Mouse (Mus musculus): ENCODE results near the gene Ubtf.

DNA sequence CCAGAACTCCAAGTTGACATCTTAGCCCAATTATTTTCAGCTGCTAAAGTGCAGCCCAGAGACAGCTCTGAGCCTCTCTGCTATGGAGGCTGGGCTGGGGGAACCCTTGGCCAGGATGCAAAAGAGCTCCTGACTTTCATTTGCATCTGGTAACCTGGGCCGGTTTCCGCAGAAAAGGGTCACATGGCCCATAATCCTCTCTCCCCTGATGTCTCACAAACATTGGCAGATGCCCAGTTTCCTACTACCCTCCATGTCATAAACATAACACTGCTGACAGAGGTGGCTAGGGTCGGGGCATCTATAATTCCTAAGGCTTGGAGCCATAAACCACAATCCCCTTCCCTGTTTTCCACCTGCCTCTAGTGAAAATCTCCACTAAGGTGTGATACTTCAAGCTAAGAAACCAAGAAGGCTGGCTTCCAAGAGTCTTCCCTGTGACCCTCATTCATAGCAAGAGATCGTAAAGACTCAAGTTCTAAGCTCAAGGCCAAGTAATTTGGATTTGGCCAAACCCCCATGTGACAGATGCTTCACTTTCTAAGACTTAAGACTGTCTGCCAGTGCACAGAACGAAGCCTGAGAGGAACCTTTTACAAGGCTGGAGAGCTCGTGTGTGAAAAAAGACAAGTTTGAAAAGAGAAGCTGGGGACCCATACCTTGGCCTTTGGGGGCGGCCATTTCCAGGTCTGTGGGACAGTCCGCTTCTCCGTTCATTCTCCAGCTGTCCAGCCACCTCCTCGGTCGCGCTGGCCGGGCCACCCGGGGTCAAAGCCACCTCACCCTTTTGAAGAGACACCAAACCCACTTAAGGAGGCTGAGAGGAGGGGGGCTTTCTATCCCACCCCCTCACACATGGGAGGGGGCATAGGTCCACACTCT lies 3.6 kb downstream of the Ubtf start:
- no peak for TF ChIP-seq CTCF (IDR thresholded peaks at IDR 0.05; ENCODE audit: insufficient read depth, low read depth, low read length)
- TF ChIP-seq POLR2A (IDR thresholded peaks at IDR 0.05; ENCODE audit: insufficient read depth, low read depth, low read length) = no peak

Data from olfactory bulb, adult 2 months (tissue).